Mouse (Mus musculus) gastrocnemius, adult 2 months (tissue): ENCODE data around the gene Il13. TPM values are rescaled to one million over a fixed set of nuclear protein-coding genes. Genes with fewer than 3 reads are reported as not detected.

ENCODE experiments used
- DNase-seq: peaks from one replicate; pipeline ENCODE4 v3.0.0; 2022
- H3K27ac ChIP-seq: fragments of 200-600 bp; 2 replicates; pipeline ENCODE4 v1.8.1; 2022; ENCODE audit warnings: mild to moderate bottlenecking
- H3K4me3 ChIP-seq: fragments of 200-600 bp; 2 replicates; pipeline ENCODE4 v1.8.1; 2022; ENCODE audit warnings: mild to moderate bottlenecking, moderate library complexity
- CTCF ChIP-seq: fragments of 200-600 bp; IDR thresholded peaks from 2 replicates; pipeline ENCODE4 v1.8.1; 2022; ENCODE audit warnings: antibody characterized with exemption, mild to moderate bottlenecking, moderate library complexity
- intact Hi-C: fragments of 180-260 bp; cut with DNase I; formaldehyde crosslinking; loops from one replicate; pipeline ENCODE4 v1.15.1; 2025
- long read RNA-seq, 2 experiments: library from polyadenylated mRNA; stranded (forward); transcript quantifications; one replicate each; pipeline ENCODE4 v2.0.0; 2021
- total RNA-seq, 2 experiments: library from RNA; stranded (reverse); gene quantifications; 2 replicates each; pipeline ENCODE4 v1.2.3; 2021

Il13 gene
- total RNA-seq, result not detected
- long read RNA-seq, experiment 1, result 0 reads
- long read RNA-seq, experiment 2, result 0 reads

DNA sequence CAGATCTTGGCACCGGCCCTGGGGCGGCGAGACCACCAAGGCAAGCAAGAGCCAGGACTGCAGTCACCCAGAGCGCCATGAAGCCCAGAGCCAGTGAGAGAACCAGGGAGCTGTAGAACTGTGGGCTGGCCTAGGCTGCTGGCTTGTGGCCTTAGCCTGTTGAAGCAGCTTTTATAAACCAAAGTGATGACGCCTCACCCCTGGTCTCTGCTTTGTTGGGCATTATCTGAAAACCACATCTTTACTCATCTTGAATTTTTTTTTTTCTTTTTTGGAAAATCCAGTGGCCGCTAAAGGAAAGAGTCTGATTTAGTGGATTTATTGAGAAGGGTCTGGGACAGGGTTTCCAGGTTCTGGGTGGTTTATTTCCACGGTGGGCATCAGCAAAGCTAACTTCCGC is at the start of gene Il13:
Gene Il13, minus strand, starts transcription at position 147 of the 400 bp plus-strand sequence.
- H3K4me3 ChIP-seq, result no peak within 1 kb of the TSS
- intact Hi-C loops, result no loop called here
- H3K27ac ChIP-seq, result no peak within 1 kb of the TSS
- DNase-seq, result no peak
- no peak for TF ChIP-seq CTCF

DNA sequence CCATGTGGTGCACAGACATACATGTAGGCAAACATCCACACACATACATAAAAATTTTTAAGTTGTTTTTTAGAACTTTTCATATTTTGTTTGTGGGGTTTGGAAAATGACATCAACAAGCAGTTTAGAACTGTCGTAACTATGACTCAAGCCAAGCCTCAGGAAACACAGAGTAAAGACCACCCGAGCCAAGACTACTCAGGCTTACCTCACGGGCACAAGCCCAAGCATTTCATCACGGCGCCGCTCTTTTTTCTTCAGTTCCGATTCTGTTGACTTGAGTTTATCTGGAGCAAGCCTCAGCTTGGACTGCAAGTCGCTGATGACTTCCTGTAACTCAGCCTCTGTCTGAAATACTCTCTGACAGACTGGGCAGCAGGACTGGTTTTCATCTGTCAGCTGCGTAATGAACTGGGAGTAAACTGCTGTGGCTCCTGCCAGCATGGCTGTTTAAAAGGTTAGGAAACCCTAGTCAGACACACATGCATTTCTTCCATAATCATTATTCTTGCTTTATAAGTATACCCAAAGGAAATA is 48.6 kb upstream of the Il13 start:
- H3K27ac ChIP-seq, result 0 out of 2 replicates have a peak overlapping the region, but pooled peaks have one; percentile 31
- DNase-seq, result peak; percentile 25
- TF ChIP-seq CTCF, result no peak
- H3K4me3 ChIP-seq, result no peak overlapping the region
- intact Hi-C loops, result no loop called here

DNA sequence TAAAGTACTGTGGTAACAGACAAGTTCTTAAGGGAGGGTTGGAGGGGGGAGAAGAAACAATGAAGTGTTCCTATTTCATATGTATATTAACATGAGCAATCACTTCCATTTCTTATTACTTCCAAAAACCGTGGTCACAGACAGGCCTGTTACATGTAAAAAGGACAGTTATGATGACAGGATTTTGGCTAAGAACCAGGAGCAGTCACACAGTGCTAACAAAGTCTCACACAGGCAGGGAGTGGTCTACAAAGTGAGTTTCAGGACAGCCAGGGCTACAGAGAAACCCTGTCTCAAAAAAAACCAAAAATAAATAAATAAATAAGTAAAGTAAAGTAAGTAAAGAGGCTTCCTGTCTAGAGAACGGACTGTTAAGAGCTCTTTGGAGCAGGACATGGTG is 47.7 kb upstream of the Il13 start:
- intact Hi-C loops, result no loop called here

DNA sequence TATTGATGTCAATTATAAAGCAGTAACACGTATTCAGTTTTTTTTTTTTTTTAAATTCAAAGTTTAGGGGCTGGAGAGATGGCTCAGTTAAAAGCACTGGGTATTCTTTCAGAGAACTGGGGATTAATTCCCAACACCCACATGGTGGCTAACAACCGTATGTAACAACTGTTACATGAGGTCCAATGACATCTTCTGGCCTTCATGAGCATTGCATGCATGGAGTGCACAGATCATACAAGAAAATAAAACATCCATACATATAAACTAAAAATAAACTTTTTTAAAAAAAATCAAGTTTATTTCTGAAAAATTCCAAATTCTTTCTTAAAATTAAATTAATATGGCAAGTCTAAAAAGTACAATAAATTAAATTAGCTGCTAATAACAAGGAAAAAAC is 47.2 kb upstream of the Il13 start:
- intact Hi-C loops, result no loop called here
- DNase-seq, result no peak
- TF ChIP-seq CTCF, result no peak
- Histone ChIP-seq H3K4me3 (no peak overlapping the region), H3K27ac (no peak overlapping the region)

More for the DNA sequence above, 47.7 kb upstream of the Il13 start:
- no peak for TF ChIP-seq CTCF
- no peak overlapping the region for H3K4me3 ChIP-seq
- no peak overlapping the region for H3K27ac ChIP-seq
- DNase-seq, result no peak

DNA sequence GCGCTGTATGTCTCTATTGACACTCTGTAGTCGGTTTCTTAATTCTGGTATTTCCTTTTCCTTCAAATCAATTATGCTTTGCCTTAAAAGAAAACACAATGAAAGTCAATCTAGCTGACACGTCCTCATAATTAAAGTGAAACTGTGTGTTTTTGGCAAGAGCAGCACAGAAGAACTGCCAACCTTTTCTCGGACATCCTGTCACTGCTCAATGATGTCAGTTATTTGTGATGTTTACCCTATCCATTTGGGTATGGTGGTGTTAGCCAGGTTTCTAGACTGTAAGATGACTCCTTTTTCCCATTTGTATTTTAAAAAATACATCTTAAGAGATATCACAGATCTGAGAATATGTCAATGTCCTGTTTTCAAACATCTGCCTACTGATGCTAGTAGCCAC is 45.6 kb upstream of the Il13 start:
- TF ChIP-seq CTCF, result no peak
- no peak for DNase-seq
- intact Hi-C loops, result no loop called here
- Histone ChIP-seq H3K4me3 (no peak overlapping the region), H3K27ac (peak overlapping the region; percentile 35; the same call in 1 of the 2 replicates)

DNA sequence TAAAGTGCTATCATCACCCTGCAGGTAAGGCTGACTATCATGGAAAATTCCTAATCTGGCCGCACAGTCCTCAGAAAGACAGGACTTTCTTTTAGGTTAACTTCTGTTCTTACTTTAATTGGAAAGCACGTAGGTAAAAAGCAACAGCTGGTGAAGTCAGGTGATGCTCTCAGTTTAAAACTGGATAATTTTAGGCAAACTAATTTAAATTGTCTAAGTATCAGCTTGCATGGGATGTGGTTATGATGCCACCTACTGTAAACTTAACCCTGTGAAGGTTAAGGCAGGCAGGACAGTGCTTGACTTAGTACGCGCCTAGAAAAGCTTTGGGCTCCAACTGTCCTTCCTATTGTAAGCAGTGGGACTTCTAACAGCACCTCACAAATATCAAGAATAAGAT is 36.9 kb upstream of the Il13 start:
- DNase-seq, result no peak
- Histone ChIP-seq H3K27ac (no peak overlapping the region), H3K4me3 (no peak overlapping the region)
- intact Hi-C loops, result no loop called here
- TF ChIP-seq CTCF, result no peak

DNA sequence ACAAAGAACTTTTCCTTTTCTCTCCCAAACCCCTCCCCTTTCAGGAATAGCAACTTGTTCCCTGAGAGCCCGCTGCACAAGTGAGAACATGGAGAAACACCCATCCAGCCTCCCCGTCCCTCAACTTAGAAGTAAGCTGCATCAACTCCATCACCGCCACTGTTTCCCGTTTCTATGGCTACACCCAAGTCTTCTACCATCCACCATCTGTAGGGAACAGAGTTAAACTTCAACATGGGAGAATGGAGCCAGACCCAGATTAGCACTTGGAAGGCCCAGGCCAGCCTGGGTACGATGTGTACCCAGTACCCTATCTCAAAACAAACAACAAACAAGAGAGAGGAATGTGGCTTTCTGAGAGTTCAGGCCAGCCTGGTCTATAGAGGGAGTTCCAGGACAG is 29.6 kb upstream of the Il13 start:
- no peak for DNase-seq
- TF ChIP-seq CTCF, result no peak
- Histone ChIP-seq H3K4me3 (no peak overlapping the region), H3K27ac (no peak overlapping the region)
- intact Hi-C loops, result no loop called here

DNA sequence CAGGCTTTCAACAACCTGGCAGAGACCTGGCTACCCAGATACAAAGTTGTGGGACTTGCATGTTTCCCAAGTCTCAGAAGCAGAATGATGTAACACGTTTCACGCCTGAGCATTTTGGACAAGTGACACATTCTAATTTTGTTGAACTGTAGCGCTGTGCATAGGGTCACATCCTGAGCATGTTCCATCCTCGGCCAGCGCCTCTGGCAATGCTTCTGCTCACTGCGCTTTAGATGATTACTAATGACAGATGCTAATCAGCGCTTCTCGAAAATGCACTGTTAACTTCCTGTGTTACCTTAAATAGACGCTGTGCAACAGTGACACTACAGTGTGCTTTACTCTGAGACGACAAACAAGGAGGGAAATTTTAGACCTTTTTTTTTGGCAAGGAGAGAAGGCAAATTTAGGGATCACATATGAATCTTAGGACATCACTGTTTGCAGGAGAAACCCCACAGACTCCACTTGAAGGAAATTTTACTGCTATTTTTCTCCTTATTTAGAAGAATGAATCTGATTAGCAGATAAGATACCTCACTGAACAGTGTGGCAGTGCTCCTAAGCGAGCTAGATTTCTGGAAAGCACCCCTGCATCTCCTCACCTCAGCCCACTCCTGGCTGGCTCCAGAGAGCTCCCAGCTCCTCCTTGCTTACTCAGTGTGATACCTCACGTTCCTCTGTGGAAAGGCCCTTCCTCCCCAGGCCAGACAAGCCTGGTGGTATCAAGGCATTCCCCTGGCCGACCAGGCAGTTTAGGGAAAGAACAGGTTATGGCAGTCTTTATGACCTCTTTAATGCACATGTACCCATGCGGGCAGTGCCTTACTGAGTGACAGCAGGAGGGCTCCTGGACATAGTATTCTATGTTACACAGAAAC is 28.5 kb upstream of the Il13 start:
- DNase-seq, result no peak
- H3K27ac ChIP-seq, result no peak overlapping the region
- H3K4me3 ChIP-seq, result no peak overlapping the region
- intact Hi-C loops, result no loop called here
- TF ChIP-seq CTCF, result no peak

DNA sequence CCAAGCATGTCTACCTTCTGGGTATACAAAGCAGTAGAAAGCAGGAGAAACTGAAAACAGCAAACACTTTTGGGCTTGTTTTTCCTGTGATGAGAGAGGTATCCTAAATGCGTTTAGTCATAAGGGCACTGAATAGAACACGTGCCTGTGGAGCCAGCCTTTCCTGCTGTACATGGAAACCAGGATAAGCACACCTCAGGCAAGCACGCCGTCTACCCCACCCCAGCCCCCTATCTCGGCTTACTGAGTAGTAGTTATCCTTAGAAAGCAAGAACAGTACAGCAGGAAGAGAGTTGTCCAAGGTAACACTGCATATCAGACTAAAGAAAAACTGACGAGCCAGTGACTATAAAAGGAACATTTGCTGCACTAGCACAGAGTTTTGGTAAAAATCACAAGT is 23.3 kb upstream of the Il13 start:
- Histone ChIP-seq H3K27ac (no peak overlapping the region), H3K4me3 (no peak overlapping the region)
- TF ChIP-seq CTCF, result no peak
- no peak for DNase-seq
- intact Hi-C loops, result no loop called here

DNA sequence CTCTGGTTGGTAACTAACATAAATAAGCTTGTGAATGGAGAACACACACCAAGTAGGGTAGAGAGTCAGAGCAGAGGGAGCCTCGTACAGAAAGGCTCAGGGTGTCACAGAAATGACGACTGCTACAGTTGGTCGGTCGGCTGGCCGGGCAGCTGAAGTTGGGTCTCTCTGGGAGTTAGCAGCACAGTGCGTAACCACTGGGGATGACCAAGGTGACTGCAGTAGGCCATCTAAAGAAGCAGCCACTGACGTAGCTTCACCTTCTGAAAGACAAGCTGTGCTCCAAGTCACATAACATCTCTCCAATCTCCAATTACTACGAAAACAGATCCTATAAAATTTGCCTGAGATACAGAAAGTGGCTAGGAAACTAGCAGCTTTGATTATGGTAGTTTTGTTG is 22.9 kb upstream of the Il13 start:
- no peak overlapping the region for H3K4me3 ChIP-seq
- DNase-seq, result no peak
- H3K27ac ChIP-seq, result no peak overlapping the region
- intact Hi-C loops, result no loop called here
- TF ChIP-seq CTCF, result no peak

DNA sequence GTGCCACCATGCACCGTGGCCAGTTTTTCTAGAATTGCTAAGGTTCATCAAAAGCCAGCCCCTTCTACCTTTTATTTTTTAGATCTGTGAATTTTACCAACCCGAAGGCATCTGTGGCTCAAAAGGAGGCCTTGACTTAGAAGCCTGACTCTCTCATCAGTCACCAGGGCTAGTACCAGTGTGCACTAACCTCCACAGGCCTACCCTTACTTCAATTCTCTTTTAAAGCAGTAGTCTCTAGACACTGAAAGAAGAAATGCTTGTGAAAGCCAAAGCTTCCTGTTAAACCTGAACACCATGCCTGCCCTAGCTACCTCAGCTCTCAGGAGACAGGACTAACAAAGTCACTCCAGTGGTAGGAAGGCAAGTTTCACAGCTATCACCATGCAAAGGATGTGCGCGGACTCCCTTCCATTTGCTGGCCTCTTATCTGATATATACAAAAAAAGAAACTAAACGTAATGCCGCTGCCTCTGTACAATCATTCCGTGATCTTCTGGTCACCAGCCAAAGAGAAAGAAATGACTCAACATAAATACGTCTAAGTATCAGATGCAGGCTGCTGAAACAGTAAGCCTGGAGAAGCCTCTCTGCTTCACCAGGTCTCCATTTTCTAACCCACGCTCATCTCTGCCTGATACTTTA is 22.2 kb upstream of the Il13 start:
- no peak for DNase-seq
- no peak overlapping the region for H3K27ac ChIP-seq
- intact Hi-C loops, result no loop called here
- TF ChIP-seq CTCF, result no peak
- no peak overlapping the region for H3K4me3 ChIP-seq

DNA sequence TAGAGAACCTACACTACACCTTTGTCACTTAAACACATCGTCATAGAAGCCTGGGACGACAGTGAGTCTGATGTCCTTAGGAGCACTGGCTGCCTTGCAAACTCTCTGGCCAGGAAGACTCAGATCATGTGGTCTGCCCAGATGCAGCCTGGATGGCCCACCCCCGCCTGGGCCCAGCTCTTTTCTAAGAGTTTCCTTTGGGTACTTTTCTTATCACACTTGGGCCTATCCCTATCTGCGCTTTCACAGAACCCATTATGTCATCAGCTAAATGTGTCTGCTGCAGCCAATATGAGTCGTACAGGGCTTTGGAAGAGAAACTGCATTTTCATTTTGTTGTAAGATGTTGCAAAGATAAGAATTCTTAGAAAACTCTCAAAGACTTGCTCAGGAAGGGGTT is 20.5 kb upstream of the Il13 start:
- no peak for TF ChIP-seq CTCF
- intact Hi-C loops, result no loop called here
- Histone ChIP-seq H3K4me3 (no peak overlapping the region), H3K27ac (no peak overlapping the region)
- DNase-seq, result no peak

DNA sequence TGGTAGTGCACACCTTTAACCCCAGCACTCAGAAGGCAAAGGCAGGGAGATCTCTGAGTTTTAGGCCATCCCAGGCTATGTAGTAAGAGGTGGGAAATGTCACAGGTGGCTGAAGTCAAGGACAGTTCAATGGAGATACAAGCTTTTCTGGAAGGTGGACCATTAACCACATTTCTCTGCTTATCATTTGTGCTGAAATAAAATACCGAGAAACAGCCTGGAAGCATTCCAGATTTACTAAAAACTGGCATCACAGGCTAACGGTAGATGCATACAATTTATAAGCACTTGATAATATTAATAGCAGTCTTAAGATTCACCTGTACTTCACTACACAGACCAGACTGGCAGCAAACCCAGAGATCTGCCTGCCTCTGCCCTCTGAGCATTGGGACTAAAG is 17.9 kb upstream of the Il13 start:
- Histone ChIP-seq H3K4me3 (no peak overlapping the region), H3K27ac (no peak overlapping the region)
- intact Hi-C loops, result no loop called here
- no peak for DNase-seq
- no peak for TF ChIP-seq CTCF

DNA sequence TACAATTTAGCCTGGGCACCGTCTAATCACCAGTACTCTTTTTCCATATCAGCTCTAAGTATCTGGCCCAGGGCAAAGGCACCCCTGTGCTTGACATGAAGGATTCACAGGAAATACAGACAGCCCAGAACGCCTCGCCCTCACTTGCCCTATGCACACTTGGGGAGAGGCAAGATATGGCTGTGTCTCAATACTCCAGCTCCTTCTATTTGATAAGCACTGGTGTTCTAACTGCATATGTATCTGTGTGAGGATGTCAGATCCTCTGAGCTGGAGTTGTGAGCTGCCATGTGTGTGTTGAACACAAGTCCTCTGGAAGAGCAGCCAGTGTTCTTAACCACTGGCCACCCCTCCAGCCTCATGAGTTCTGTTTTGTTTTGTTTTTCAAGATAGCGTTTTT is 16.9 kb upstream of the Il13 start:
- no peak for DNase-seq
- Histone ChIP-seq H3K4me3 (no peak overlapping the region), H3K27ac (no peak overlapping the region)
- intact Hi-C loops, result no loop called here
- TF ChIP-seq CTCF, result no peak
